Mouse (Mus musculus): ENCODE measurements around the gene Atp2b2. TPM values are rescaled to one million over a fixed set of nuclear protein-coding genes. Genes with fewer than 3 reads are reported as not detected.

Atp2b2 gene
- polyA plus RNA-seq (2014; fragmentation: Illumina TruSeq; extraction: RNeasy Lipid Tissue Mini Kit (QIAGEN cat#74804); ENCODE audit: low read depth, low replicate concordance) = 0.24 TPM

GRCm38 (mm10) chr6:114042332-114042731 is at the start of gene Atp2b2:
Gene Atp2b2, minus strand, starts transcription at chr6:114042613.

GRCm38 (mm10) chr6:113740236-113741217 is 301.9 kb downstream of the Atp2b2 start, which contains the start of gene Sec13:
Gene Sec13, minus strand, starts transcription at chr6:113740743.

GRCm38 (mm10) chr6:113719878-113720277 is 322.5 kb downstream of the Atp2b2 start, which contains the start of gene Ghrl:
Gene Ghrl, minus strand, starts transcription at chr6:113719880.

GRCm38 (mm10) chr6:113696582-113697221 is 345.7 kb downstream of the Atp2b2 start, which contains the start of gene Tatdn2:
Gene Tatdn2, plus strand, starts transcription at chr6:113697050.

Other genes starting within 250 kb of the Atp2b2 start
- gene Slc6a11, start 88.6 kb upstream of the Atp2b2 start, polyA plus RNA-seq (2014; fragmentation: Illumina TruSeq; extraction: RNeasy Lipid Tissue Mini Kit (QIAGEN cat#74804); ENCODE audit: low read depth, low replicate concordance) = not detected
- not detected for gene Slc6a1, start 240.0 kb upstream of the Atp2b2 start, polyA plus RNA-seq (2014; fragmentation: Illumina TruSeq; extraction: RNeasy Lipid Tissue Mini Kit (QIAGEN cat#74804); ENCODE audit: low read depth, low replicate concordance)